ENCODE assay signal across 14 mouse cellular contexts in genomic region chr15:92994191-92994671, GRCm38 (mm10).
A peak's percentile ranks its signal among the peaks of the same experiment; 100 is the strongest.
DNase-seq lines count a peak whose midpoint lies in the region; ATAC-seq and TF ChIP-seq lines count a peak whose summit lies in the region.
"Had no signal": no experiment of that assay in that cellular context is flagged by ENCODE, and none has a peak within 500 bp of the region (broad histone marks: within the 10 kb centered on the region; RNA-seq: fewer than 3 reads in every experiment).

No protein-coding gene starts in this region.

- H3K4me3 ChIP-seq in forebrain, embryonic 15.5 days: no peak overlapping the region
- no peak overlapping the region for H3K4me3 ChIP-seq in forebrain, embryonic 11.5 days (ENCODE audit: low read depth, low read length)
- no peak overlapping the region for H3K4me3 ChIP-seq in limb, embryonic 14.5 days (replicated peaks; ENCODE audit: low read length)
- no peak overlapping the region for H3K4me3 ChIP-seq in limb, embryonic 10.5 days
- H3K4me3 ChIP-seq in forebrain, embryonic 16.5 days (replicated peaks; ENCODE audit: low read length): no peak overlapping the region; the same call in 1 of the 2 replicates
- H3K4me3 ChIP-seq in neural tube, embryonic 13.5 days: no peak overlapping the region
- H3K4me3 ChIP-seq in thymus, adult 2 months (ENCODE audit: control insufficient read depth, insufficient read depth, low read length): no peak overlapping the region
- H3K4me3 ChIP-seq: erythroblast, embryonic 14.5 days; heart, embryonic 10.5 days; limb, embryonic 15.5 days; midbrain, embryonic 12.5 days had no signal

- DNase-seq in forebrain, embryonic 11.5 days (ENCODE audit: low spot score): no peak
- DNase-seq in limb, embryonic 14.5 days (ENCODE audit: low spot score): peak; percentile 23
- no peak for DNase-seq in limb, embryonic 10.5 days (ENCODE audit: low spot score)
- DNase-seq in gastrocnemius, adult 8-10 months (ENCODE audit: low spot score in 2 of 2): no peak
- DNase-seq in thymus, adult 2 months: no peak
- DNase-seq: adrenal gland, postnatal 36 days; cerebellum, adult 9-11 months had no signal

- peaks cover 8% of the 10 kb centered on the region for H3K4me1 ChIP-seq in forebrain, embryonic 15.5 days
- no peaks in the 10 kb centered on the region for H3K4me1 ChIP-seq in forebrain, embryonic 11.5 days (replicated peaks; ENCODE audit: control insufficient read depth, insufficient read depth, low read length)
- no peaks in the 10 kb centered on the region; the same call in 1 of the 2 replicates for H3K4me1 ChIP-seq in limb, embryonic 14.5 days (ENCODE audit: control insufficient read depth, insufficient read depth, low read length)
- H3K4me1 ChIP-seq in limb, embryonic 10.5 days: peaks cover under 1% of the 10 kb centered on the region; the same call in 1 of the 2 replicates
- H3K4me1 ChIP-seq in forebrain, embryonic 16.5 days (replicated peaks; ENCODE audit: control insufficient read depth, insufficient read depth, low read length): peaks cover 5% of the 10 kb centered on the region; the same call in 1 of the 2 replicates
- H3K4me1 ChIP-seq in neural tube, embryonic 13.5 days (replicated peaks): peaks cover 11% of the 10 kb centered on the region
- no peaks in the 10 kb centered on the region for H3K4me1 ChIP-seq in thymus, adult 2 months (replicated peaks; ENCODE audit: control insufficient read depth, insufficient read depth, low read length)
- H3K4me1 ChIP-seq: heart, embryonic 10.5 days; limb, embryonic 15.5 days; midbrain, embryonic 12.5 days had no signal

- peak; percentile 78 for ATAC-seq in forebrain, embryonic 15.5 days (replicated peaks)
- no peak for ATAC-seq in forebrain, embryonic 11.5 days (replicated peaks; ENCODE audit: low FRiP score)
- ATAC-seq in limb, embryonic 14.5 days (ENCODE audit: low FRiP score, low read depth): no peak; the same call in 1 of the 2 replicates
- peak; percentile 88 for ATAC-seq in forebrain, embryonic 16.5 days
- ATAC-seq in neural tube, embryonic 13.5 days (ENCODE audit: low read depth): peak; percentile 78

- H3K27ac ChIP-seq in forebrain, embryonic 15.5 days (replicated peaks): peak overlapping the region; percentile 39; the same call in 1 of the 2 replicates
- no peak overlapping the region for H3K27ac ChIP-seq in forebrain, embryonic 11.5 days (ENCODE audit: low read depth, low read length)
- H3K27ac ChIP-seq in limb, embryonic 14.5 days (replicated peaks; ENCODE audit: low read depth, low read length): no peak overlapping the region
- no peak overlapping the region for H3K27ac ChIP-seq in limb, embryonic 10.5 days
- peak overlapping the region; percentile 16; the same call in 1 of the 2 replicates for H3K27ac ChIP-seq in forebrain, embryonic 16.5 days (ENCODE audit: low read length)
- H3K27ac ChIP-seq in neural tube, embryonic 13.5 days (replicated peaks): peak overlapping the region; percentile 61
- H3K27ac ChIP-seq in thymus, adult 2 months (ENCODE audit: control insufficient read depth, insufficient read depth, low read length): no peak overlapping the region
- H3K27ac ChIP-seq: heart, embryonic 10.5 days; limb, embryonic 15.5 days; midbrain, embryonic 12.5 days had no signal

- H3K4me2 ChIP-seq in forebrain, embryonic 15.5 days (replicated peaks): no peak overlapping the region
- no peak overlapping the region for H3K4me2 ChIP-seq in forebrain, embryonic 11.5 days (ENCODE audit: low read depth, low read length, severe bottlenecking)
- H3K4me2 ChIP-seq in limb, embryonic 14.5 days (replicated peaks; ENCODE audit: low read depth, low read length, severe bottlenecking): 0 out of 2 replicates have a peak overlapping the region, but pooled peaks have one; percentile 8
- H3K4me2 ChIP-seq in forebrain, embryonic 16.5 days (ENCODE audit: low read length): peak overlapping the region; percentile 32
- no peak overlapping the region for H3K4me2 ChIP-seq in neural tube, embryonic 13.5 days
- H3K4me2 ChIP-seq: limb, embryonic 15.5 days; midbrain, embryonic 12.5 days had no signal

- H3K9me3 ChIP-seq in forebrain, embryonic 15.5 days: no peaks in the 10 kb centered on the region
- H3K9me3 ChIP-seq in forebrain, embryonic 11.5 days (ENCODE audit: control insufficient read depth, low read length): no peaks in the 10 kb centered on the region
- H3K9me3 ChIP-seq in limb, embryonic 14.5 days (ENCODE audit: control insufficient read depth, low read length): no peaks in the 10 kb centered on the region
- H3K9me3 ChIP-seq in limb, embryonic 10.5 days (replicated peaks): no peaks in the 10 kb centered on the region
- H3K9me3 ChIP-seq in forebrain, embryonic 16.5 days (ENCODE audit: control insufficient read depth, low read length): no peaks in the 10 kb centered on the region
- no peaks in the 10 kb centered on the region for H3K9me3 ChIP-seq in neural tube, embryonic 13.5 days
- H3K9me3 ChIP-seq: heart, embryonic 10.5 days; limb, embryonic 15.5 days; midbrain, embryonic 12.5 days had no signal

- no peak for TF ChIP-seq POLR2A in limb, embryonic 14.5 days (IDR thresholded peaks at IDR 0.05; ENCODE audit: borderline replicate concordance, extremely low read depth, insufficient read depth, insufficient read length)
- no peak for TF ChIP-seq POLR2A in thymus, adult 2 months (IDR thresholded peaks at IDR 0.05; ENCODE audit: control insufficient read depth, extremely low read depth, insufficient read depth, low read length, poor library complexity)

- no peaks in the 10 kb centered on the region for H3K36me3 ChIP-seq in forebrain, embryonic 15.5 days
- H3K36me3 ChIP-seq in forebrain, embryonic 11.5 days (ENCODE audit: control insufficient read depth, insufficient read depth, low read length): no peaks in the 10 kb centered on the region
- H3K36me3 ChIP-seq in limb, embryonic 14.5 days (ENCODE audit: control insufficient read depth, insufficient read depth, low read length): no peaks in the 10 kb centered on the region
- H3K36me3 ChIP-seq in limb, embryonic 10.5 days: no peaks in the 10 kb centered on the region
- no peaks in the 10 kb centered on the region for H3K36me3 ChIP-seq in forebrain, embryonic 16.5 days (ENCODE audit: control insufficient read depth, insufficient read depth)
- H3K36me3 ChIP-seq in neural tube, embryonic 13.5 days: no peaks in the 10 kb centered on the region
- H3K36me3 ChIP-seq in thymus, adult 2 months (ENCODE audit: control insufficient read depth, insufficient read depth, low read length): no peaks in the 10 kb centered on the region
- H3K36me3 ChIP-seq: heart, embryonic 10.5 days; limb, embryonic 15.5 days; midbrain, embryonic 12.5 days had no signal

- 27% methylated on average over 11 of the region's 11 CpGs for WGBS in forebrain, embryonic 15.5 days
- 75% methylated on average over 11 of the region's 11 CpGs for WGBS in forebrain, embryonic 11.5 days
- 52% methylated on average over 11 of the region's 11 CpGs for WGBS in limb, embryonic 14.5 days
- 72% methylated on average over 11 of the region's 11 CpGs for WGBS in limb, embryonic 10.5 days
- WGBS in forebrain, embryonic 16.5 days: 20% methylated on average over 11 of the region's 11 CpGs
- 43% methylated on average over 11 of the region's 11 CpGs for whole genome bisulfite sequencing in neural tube, embryonic 13.5 days
- 64% methylated on average over 11 of the region's 11 CpGs for WGBS in thymus, adult 2 months

- H3K9ac ChIP-seq in forebrain, embryonic 15.5 days (replicated peaks): no peak overlapping the region
- H3K9ac ChIP-seq in forebrain, embryonic 11.5 days (ENCODE audit: low read length): no peak overlapping the region
- no peak overlapping the region for H3K9ac ChIP-seq in limb, embryonic 14.5 days (ENCODE audit: low read depth, low read length, severe bottlenecking)
- no peak overlapping the region for H3K9ac ChIP-seq in forebrain, embryonic 16.5 days (replicated peaks; ENCODE audit: low read depth, low read length)
- no peak overlapping the region for H3K9ac ChIP-seq in neural tube, embryonic 13.5 days
- H3K9ac ChIP-seq: limb, embryonic 15.5 days; midbrain, embryonic 12.5 days had no signal

- H3K27me3 ChIP-seq in forebrain, embryonic 15.5 days: no peaks in the 10 kb centered on the region
- H3K27me3 ChIP-seq in forebrain, embryonic 11.5 days (ENCODE audit: control insufficient read depth, insufficient read depth, low read length): no peaks in the 10 kb centered on the region
- H3K27me3 ChIP-seq in limb, embryonic 14.5 days (ENCODE audit: control insufficient read depth, insufficient read depth, low read length): no peaks in the 10 kb centered on the region
- H3K27me3 ChIP-seq in limb, embryonic 10.5 days (ENCODE audit: low read depth, poor library complexity, severe bottlenecking): no peaks in the 10 kb centered on the region
- H3K27me3 ChIP-seq in forebrain, embryonic 16.5 days (replicated peaks; ENCODE audit: control insufficient read depth, insufficient read depth, low read length): no peaks in the 10 kb centered on the region
- no peaks in the 10 kb centered on the region for H3K27me3 ChIP-seq in neural tube, embryonic 13.5 days
- H3K27me3 ChIP-seq in thymus, adult 2 months (ENCODE audit: control insufficient read depth, insufficient read depth, low read length): no peaks in the 10 kb centered on the region
- H3K27me3 ChIP-seq: limb, embryonic 15.5 days had no signal

- no peak for TF ChIP-seq CTCF in thymus, adult 2 months (IDR thresholded peaks at IDR 0.05; ENCODE audit: borderline replicate concordance, control insufficient read depth, extremely low read depth, insufficient read depth, low read length, poor library complexity)

Comparison
In these comparisons a context has a peak if more than half of its experiments do, and no peak if none do; other contexts are left out.
1. ATAC-seq: peak in forebrain, embryonic 15.5 days (single experiment), forebrain, embryonic 16.5 days (single experiment) and neural tube, embryonic 13.5 days (single experiment); none in forebrain, embryonic 11.5 days (single experiment) and limb, embryonic 14.5 days (single experiment).
2. H3K27ac ChIP-seq: peak in forebrain, embryonic 15.5 days (single experiment), forebrain, embryonic 16.5 days (single experiment) and neural tube, embryonic 13.5 days (single experiment); none in forebrain, embryonic 11.5 days (single experiment), limb, embryonic 14.5 days (single experiment), limb, embryonic 10.5 days (single experiment) and thymus, adult 2 months (single experiment).
3. H3K4me2 ChIP-seq: peak in limb, embryonic 14.5 days (single experiment) and forebrain, embryonic 16.5 days (single experiment); none in forebrain, embryonic 15.5 days (single experiment), forebrain, embryonic 11.5 days (single experiment) and neural tube, embryonic 13.5 days (single experiment).